Mouse (Mus musculus) left cerebral cortex, postnatal 36 days (tissue): ENCODE measurements around the gene Plcb4. TPM values are rescaled to one million over a fixed set of nuclear protein-coding genes. Genes with fewer than 3 reads are reported as not detected.

ENCODE experiments used
- DNase-seq, 2 experiments: peaks; one replicate each; pipeline ENCODE4 v3.0.0; 2021 to 2022; ENCODE audit warnings: low spot score in 2 of 2, mixed read lengths in 1 of 2
- intact Hi-C: fragments of 180-260 bp; cut with DNase I; formaldehyde crosslinking; loops from one replicate; pipeline ENCODE4 v1.15.1; 2025
- total RNA-seq, 2 experiments: library from RNA; stranded (reverse); gene quantifications; 2 replicates each; pipeline ENCODE4 v1.2.3; 2021

Gene Plcb4
- total RNA-seq, 2 experiments from 2014 or later = 71.0 to 81.6 TPM

DNA sequence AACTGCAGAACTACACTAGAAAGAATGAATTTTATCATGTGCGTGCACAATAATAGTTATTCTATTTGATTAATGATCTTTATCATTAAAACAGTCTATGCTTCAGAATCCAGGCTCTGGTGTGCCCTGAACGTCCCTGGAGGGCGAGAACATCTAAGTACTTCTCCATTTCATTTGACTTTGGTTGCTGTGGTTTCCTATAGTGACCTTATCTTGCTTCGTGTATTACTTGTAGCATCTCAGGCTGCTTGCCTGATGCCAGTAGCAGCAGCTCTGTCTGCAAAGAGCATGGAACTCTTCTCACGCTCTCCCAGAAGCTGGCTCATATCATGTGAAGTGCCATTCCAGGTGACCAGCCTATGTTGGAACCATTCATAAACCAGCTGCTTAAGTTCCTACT is 137.9 kb downstream of the Plcb4 start:
- DNase-seq = no peak
- intact Hi-C loops = no loop called here

DNA sequence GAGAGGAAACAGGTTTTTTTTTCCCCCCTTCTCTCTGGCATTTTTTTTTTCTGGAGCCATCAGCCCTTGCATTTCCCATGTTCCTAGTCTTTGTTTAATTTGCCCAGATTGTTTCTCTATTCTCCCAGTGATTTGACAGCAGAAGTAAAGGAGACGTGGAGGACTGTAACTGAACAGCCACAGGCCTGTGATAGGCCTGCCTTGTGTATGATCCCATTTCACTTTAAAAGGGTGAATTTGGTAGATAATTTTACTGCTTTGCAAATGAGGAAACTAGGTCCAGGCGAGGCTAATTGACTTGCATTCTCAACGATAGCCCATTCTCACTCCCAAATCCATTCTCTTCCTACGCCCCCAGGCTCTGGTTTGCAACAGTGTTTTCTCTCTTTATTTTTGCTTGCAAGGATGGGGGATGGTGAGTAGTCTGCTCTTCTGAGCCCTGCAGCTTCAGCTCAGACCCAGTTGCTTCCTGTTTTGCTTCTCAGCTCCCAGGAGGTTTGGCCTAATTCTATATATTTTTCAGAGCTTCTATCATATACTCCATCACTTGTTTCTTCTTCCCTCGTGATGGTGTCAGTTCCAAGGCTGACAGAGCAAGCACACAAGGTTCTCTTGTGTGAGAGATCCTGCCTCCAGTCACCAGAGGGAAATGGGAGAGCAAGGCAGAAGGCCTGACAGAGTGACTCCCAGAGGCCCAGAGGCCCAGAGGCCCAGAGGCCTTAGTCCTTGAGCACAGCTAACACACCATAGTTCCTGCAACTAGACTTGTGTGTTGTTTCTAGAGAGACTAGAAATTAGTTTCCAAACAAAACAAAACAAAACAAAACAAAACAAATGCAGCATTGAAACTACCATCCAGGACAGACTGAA is 139.1 kb downstream of the Plcb4 start:
- intact Hi-C loops = no loop called here
- DNase-seq = no peak

DNA sequence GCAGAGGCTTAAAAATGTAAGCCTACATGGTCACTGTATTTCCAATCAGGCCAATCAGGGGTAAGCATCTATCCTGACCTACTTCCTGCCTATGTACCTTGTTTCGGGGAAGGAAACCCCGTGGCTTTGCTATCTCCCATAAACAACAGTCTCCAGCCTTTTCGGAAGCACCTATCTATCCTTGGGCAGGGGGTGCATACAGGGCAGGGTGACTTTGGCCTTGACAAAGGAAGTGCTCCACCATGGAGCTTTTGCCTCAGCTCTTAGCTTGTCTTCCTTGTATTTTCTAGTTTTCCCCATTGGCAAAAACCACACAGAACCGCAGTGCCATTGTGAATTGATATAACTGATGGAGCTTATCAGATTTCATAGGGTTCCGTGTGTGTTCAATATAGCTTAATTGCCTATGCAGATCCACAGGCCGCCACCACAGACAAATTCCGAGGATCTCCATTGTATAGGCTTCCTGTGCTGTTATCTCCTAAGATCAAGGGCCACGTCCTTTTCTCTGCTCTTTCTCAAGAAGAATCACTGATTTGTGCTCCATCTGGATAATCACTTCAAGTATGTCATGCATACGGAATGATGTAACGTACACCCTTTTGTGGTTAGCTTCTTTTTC is 140.4 kb downstream of the Plcb4 start:
- intact Hi-C loops = no loop called here

DNA sequence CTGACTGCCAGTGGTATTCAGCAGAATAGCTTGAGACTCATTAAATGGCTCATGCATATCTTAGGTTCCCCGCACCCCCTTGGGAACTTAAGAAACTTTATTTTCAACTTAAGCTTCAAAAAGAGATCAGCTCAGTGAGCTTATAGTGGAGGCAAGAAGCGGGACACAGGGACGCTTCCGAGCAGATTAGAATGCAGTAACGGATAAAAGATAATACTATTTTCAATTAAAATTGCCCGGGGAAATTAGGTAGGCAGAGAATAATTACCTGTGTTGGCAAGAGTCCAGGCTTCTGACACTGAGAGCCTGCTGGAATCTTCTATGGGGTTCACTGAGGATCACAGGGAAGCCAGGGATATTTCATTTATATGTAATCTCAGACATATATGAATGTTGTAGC is 141.6 kb downstream of the Plcb4 start:
- no peak for DNase-seq
- intact Hi-C loops = no loop called here

More for the DNA sequence above, 140.4 kb downstream of the Plcb4 start:
- no peak for DNase-seq

DNA sequence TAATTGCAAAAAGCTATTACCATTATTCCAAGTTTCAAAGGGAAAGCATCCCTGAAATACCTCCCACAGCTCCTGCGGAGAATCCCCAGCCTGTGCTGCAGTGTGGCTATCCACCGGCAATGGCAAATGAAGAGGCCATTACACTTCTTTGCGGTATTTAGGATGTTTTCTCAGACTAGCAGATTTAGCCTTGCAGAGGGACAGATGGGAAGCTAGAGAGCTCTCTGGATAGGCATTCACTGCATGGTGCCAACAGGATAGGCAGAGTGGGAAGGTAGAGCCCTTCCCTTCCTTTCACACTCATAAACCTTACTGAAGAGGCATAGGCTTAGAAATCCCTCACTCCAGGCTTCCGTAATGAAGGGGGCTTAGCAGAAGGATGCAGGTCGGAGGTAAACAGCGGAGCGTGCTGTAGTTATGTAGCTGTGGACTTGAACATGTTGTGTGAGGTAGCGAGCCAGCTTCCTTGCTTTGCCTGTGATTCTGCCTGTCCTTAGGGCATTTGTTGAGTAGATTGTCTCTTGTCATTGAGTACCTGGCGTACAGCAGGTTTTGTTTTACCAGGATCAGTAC is 144.2 kb downstream of the Plcb4 start:
- intact Hi-C loops = no loop called here
- DNase-seq = no peak

DNA sequence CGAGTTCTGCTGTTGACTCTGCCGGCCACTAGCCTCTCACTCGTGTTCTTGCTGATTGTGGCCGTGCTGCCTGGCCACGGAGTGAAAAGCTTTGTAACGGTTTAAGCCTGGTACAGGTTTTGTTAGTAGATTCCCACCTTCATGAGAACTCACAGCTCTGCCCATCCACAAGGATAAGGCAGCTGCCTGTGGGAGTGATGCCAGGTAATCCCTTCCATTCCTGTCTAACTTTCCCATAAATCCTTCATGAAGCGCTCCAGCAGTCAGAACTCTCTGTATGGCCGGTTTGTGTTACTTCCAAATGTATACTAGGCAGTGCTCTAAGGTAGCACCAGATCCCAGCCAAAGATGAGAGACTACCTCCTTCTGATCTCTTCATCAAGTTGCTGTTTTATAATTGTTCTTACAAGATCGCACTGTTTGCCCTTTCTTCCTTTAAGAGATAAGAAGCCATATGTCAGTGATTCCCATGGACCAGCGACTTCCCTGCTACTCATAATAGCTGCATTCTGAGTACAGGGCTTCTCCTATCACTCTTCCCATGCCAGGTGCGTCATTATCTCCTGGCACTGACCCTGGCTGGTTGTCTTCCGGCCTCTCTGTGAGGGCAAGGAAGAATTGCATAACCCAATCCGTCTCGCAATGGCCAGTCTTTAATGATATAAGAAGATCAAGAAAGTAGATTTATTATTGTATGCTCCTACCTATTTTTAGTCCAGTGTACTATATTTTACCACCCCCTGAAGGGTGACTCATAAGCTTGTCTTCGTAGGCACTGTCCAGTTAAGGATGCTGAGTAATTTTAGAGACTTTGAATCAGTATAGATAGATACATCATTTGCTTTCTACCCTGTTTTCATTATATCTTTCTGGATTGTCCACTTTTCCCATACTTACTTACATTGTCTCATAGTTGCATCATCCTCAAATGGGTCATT is 147.2 kb downstream of the Plcb4 start:
- intact Hi-C loops = no loop called here
- no peak for DNase-seq

DNA sequence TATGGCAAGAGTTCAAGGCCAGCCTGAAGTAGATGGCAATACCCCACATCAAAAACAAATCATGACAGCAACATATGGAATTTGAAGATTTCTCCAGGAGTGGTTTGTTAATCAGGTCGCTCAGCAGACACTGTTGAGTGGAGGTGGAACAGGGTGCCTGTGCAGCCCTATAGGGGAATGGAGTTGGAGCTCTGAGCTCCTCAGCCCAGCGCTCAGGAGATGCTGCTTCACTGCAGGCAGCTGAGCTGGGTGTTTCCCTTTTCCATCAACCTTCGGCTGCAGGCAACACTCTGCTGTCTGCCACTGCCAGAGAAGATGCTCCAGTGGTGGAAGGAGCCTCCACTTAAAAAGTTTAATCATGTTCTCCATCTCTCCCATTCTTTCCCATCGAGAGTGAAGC is 149.5 kb downstream of the Plcb4 start:
- intact Hi-C loops = no loop called here
- no peak for DNase-seq

DNA sequence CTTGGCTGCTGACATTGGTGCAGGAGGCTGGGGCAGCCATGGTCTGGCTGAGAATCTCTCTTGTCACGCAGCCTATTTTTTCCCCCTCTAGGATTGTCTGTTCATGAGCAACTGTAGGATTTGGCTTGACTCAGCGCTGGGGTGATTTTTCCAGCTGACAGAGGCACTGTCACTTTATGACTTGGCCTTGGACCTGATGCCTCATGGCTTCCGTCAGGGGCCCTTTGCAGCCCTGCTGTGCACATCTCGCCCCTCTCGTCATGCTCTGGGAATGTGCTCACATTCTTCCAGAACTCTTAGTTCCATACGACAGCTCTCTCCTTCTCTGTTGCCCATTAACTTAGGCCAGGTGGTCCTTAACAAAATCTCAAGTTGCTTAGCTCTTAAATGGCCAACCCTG is 152.0 kb downstream of the Plcb4 start:
- DNase-seq = no peak
- intact Hi-C loops = no loop called here

DNA sequence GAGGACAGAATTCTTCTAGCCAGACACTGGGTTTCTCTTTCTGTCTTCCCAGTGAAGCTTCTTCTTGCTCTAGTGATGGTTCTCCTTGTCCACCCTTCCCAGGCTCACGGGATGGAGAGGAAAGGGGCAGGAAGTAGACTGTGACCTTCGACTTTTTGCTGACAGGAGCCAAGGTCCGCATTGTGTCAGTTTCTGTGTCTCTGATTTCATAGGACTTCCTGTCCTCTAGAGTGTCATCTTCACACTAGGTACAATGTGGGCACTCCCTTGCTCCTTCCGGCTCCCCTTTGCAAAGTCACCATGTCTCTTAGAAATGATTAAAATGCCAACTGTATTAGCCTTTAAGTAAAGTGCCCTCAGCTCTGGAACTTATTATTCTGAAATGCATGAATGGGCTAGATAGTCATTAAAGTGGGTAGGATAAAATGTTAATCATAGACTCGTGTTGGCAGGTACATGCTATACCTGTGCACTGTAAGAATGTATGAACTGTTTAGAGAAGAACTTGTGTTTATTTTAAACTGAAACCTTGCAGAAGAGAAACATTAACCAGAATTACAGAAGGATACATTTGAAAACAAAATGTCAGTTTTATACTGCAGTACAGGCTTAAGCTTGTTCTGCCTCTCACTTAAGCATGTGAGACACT is 152.8 kb downstream of the Plcb4 start:
- intact Hi-C loops = no loop called here
- DNase-seq = no peak

DNA sequence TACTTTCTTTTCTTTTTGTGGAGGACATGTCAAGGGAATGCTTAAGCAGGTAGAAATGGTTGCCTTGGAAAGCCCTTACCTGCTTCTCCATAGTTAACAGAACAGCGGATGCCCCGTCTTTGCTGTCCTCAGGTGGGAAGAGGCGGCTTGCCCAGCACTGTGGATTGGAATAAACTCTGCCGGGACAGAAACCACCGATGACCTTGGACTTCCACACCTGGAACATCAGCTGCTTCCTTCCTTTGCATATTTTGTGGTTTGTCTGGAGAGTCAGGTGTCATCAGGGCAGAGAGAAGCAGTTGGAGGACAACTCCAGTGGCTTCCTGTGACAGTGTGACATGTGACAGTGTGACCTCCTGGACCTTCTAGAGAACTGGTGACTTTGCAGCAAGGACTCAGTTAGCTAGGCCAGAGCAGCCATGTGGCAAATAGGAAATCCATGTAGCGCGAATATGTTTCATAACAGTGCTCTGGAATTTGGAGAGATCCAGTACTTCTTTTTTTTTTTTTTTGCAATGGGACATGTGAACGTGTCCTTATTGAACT is 154.0 kb downstream of the Plcb4 start:
- intact Hi-C loops = no loop called here
- DNase-seq = no peak

DNA sequence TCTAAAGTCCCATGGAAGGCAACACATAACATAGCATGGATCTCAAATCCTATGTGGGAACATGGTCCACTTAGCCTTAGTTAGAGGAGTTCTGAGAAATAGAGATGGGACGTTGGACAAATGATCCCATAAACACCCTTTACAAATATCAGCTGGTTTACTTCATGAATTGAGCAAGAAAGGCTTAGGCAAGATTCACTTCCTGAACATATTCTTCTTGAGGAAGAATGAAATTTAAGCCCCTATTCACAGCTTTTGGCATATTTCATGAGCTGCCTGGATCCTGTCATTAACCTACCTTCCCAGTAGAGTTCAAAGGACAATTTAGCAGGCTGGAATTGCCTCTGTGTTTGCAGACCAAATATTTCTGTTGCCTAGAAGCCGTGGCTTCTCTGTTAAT is 161.9 kb downstream of the Plcb4 start:
- intact Hi-C loops = no loop called here
- DNase-seq = no peak

DNA sequence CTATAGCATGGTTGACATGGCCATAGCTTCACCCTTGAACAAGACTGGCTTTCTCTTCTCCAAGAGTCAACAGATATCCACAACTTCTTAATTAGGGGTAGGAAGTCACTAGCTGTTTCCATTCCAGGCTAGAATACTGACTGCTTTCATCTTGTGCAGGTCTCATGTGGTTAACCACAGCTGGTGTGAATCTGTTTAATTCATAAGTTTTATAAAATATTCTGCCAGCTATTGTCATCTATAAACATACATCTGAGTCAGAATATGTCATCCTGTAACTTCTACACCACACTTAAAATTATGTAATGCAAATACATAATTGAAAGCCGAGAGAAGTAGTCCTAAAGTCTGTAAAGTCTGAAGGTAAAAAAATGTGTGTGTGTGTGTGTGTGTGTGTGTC is 164.9 kb downstream of the Plcb4 start:
- intact Hi-C loops = no loop called here
- no peak for DNase-seq

DNA sequence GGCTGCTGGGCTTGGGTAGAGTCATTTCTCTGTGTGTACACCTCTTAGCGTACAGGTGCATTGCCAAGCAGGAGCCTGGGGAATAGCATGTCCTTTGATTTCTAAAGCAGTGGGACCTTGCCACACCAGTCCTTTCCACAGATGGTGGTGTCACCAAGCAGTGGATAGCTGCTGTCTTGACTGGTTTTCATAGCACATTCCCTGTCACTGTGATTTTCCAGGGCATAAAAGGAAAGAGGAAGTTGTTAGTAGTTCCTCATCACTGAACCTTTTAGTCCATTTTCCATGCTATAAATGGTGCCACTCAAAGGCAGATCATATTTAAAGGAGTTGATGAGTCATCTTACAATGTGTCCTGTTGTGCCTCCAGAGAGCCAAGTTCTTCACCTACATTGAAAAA is 165.9 kb downstream of the Plcb4 start:
- intact Hi-C loops = no loop called here
- DNase-seq = no peak

DNA sequence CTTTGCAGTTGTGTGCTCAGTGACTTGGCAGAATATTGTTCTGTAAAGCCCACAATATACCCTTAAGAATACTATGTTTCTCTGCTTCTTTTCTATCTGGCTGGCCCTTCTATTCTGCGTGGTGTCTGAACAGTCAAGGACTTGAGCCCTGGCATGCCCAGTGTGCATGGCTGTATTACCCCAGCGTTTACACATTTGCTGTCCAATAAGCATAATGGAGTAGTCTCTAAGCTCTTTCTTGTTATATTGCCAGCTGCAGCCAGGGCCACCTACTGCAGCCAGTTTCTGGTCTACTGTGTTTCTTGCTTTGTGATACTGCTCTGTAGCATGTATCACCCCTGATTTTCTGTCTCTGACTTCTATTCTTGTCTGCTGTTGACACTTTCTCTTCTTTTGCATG is 166.8 kb downstream of the Plcb4 start:
- intact Hi-C loops = no loop called here

DNA sequence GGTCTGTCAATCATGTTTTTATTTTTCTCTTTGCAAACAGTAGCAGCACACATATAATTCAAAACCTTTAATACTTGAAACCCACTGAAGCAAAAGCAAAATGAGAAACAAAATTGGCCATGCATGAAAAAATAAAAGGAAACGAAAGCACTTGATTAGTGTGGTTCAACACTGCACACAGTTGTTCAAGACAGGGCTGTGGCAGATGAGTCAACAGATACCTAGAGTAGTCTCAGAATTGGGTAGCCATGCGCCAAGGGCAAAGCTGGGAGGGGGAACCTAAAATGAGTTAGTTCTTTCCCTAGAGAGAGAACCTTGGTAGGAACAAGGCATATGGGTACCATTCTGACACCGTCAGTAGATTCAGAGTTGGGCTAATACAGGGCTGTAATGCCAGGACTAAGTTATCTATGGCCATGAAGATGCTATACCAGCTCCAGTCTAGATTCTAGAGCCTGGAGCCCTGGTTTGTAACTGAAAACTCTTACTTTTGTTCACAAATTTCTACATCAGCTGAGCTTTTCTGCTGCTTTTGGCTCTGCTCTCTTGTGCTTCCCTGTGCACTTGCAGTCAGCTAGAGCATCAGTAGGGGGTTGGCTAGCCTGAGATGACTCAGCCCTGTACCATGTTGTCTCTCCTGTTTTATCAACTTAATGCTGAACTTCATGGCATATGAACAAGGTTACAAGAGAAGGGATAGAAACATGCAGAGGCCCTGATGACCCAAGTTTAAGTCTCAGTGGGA is 168.0 kb downstream of the Plcb4 start:
- DNase-seq = no peak
- intact Hi-C loops = no loop called here

More for the DNA sequence above, 166.8 kb downstream of the Plcb4 start:
- no peak for DNase-seq

DNA sequence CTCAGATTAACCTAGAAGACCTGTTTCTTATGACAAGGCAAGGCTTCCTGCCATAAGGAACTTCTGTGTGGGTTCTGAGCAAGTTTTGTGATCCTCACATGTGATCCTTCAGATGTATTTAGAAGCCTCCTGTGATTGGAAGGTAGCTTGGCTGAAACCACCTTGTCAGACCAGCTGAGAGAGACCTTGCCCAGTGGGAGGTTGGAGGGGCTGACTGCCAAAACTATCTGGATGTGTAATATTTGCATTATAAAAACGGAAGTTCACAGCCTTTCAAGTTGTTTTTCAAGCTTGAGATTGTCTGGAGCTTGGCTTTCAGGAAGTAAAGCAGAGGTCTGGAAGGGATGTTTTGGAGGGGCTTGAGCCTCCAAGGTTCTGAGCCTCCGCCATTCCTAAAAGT is 169.6 kb downstream of the Plcb4 start:
- DNase-seq = no peak
- intact Hi-C loops = no loop called here

DNA sequence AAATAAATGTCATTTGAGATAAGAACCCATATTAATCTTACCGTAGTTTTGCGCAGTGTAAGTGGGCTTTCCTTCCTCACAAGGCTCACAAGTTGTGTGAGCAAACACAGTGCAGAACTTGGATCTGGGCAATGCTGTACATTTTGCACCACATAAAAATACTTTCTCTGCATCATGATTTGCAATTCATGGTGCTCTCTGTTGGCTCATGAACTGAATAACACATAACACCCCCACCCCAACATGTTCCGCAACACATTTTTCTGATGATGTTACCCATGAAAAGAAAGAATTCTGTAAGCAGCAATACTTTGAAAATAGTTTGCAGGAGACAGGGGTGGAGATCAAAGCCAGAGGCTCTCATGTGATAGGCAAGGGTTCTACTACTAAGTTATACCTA is 174.9 kb downstream of the Plcb4 start:
- DNase-seq = no peak
- intact Hi-C loops = no loop called here

DNA sequence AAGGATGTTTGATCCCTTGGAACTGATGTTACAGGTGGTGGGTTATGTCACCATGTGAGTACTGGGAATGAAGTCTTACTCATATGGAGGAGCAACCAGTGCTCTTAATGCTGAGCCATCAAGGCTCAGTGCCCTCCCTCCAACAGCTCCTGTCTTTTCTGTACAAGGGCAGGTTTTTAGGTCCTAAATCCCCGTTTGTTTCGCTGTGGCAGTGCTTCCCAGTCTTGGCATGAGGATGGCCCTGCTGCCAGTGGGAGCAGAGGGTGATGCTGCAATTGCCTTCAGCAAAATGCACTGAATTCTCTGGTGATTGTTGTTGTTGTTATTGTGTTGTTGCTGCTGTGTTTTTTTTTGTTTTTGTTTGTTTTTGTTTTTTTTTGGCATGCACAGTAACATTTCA is 175.6 kb downstream of the Plcb4 start:
- intact Hi-C loops = no loop called here
- DNase-seq = no peak

DNA sequence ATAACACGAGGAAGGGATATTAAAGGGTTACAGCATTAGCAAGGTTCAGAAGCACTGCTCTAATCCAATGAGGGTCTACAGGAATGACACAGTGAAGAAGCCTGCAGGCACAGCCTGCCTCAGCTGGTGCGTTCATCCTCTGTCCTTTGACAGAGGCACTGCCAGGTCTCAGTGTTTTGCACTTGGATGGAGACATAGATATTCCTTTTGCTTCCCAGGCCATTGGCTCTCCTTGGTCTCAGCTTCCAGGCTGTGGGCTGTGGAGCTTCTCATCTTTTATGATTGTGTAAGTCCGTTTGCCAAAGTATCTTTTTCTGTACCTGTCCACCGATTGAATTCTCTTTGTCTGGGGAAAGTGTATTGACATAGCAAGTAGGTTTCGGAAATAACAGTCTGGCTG is 177.1 kb downstream of the Plcb4 start:
- intact Hi-C loops = no loop called here
- DNase-seq = no peak
